Mouse (Mus musculus) urinary bladder, postnatal 25 days (tissue): Measurements from ENCODE around the gene Slc7a8.

Experiments
- DNase-seq: peaks from one replicate; pipeline ENCODE4 v3.0.0; 2022; ENCODE audit warnings: low spot score

Slc7a8 gene

DNA sequence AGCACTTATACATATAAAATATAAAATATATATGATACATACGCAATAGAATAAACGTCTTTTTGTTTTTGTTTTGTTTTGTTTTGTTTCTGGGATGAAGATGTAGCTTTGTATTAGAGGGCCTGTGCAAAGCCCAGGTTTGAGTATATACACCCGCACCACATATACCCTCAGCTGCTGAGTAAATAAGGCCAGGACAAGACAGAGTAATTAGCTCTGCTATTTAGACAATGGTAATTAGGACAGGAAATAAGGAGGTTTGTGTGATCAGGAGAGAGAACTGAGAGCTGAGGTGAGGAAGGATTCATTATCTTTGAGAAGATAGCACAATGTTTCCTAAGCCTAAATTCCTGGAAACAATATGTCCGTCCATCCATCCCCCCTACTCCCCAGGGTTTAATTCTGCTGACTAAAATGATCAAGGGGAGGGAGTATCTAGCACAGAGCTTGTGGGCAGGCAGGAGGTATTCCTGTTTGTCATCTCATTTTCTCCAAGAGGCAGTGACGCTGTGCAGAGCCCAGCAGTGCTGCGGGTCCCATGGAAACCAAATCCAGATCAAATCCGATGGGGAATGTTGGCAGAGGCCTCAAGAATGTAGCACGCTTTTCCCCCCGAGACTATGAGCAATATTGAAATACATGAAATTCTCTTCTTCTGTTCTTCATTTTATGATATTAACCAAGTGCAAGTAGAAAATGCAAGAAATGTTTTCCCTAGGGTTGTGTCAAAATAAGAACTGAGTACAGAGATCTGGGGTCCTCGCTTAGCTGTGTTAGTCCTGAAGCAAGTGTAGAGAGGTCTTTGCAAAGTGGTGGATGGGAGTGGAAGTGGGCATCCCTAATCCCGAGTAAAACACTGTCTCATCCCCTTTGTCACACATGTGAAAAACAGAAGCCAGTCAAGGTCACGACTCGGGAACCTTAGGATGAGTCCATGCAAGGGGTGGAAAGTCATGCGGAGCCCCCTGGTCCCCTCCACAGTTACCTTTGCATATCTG is 44.9 kb downstream of the Slc7a8 start:
- no peak for DNase-seq

DNA sequence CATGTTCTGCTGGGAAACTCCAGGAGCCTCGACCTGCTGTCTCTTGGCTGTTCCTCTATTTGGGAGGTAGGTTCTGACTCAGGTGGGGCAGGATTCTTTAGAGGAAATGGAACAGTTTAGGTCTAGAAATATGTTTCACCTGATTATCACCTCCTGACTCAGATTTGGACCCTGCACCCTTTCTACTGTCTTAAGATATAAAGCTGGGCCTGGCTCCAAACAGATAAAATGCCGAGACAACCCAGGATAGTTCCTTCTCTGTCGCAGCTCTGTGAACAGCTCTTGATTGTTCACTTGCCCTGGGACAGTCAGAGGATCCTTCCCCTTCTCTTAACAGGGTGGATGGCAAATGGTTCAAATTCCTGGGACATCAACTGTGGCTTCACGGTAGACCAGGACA is 46.5 kb downstream of the Slc7a8 start:
- DNase-seq, result no peak

GRCm38 (mm10) chr14:54734004-54734403 is 47.7 kb downstream of the Slc7a8 start:
- DNase-seq, result no peak

DNA sequence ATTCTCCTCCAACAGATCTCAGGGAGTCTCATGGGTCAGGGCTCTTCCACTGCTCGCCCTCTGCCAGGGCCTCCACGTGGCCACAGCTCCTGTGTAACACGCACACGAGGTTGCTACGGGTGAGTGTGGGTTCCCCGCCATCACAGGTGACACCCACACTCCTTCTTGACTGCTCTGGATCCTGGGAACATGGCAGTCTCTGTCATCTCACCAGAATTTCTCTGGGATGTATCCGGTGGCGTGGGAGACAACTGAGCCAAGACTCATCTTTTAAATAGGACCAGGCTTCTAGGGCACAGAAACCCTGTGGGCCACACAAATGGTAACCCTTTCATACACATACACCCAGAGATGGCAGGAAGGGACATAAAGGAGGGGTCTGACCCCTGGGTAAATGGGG is 49.5 kb downstream of the Slc7a8 start:
- no peak for DNase-seq

- no peak for DNase-seq
These were observed 51.4 kb downstream of the Slc7a8 start for GRCm38 (mm10) chr14:54730305-54730704.

DNA sequence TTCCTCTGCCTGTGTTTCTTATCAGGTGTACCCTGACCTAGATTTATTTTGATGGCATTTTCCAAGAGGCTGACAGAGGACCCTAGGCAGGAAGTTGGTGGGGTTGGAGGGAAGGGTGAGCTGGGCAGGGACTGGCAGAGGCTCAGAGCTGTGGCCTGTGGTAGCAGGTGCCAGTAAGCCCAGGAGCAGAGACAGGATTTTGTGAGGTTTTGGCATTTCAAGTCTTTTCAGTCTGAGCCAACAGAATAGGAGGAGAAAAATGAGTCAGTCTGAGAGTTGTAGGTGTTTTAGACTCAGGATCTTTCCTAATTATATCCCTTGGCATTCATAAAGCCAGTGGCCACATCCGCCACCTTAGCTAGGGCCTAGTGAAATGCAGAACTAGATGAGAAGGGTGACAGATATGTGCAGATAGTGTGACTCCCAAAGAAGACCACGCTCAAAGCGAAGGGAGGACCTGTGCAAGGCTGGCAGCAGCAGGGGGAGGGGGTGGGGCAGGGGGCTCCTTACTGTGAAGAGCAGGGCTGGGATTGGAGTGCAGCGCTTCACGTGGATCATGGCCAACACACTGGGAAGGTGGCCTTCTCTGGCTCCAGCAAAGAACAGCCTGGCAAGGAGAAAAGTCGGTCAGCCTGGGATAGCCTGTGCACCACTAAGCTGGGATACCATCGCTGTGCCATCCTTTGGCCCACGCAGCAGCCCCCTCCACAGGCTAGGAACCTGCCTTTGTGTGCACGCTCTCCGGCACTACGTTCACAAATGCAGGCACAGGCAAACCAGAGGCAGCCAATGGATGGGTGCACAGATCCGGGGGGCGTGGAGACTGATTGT is 52.7 kb downstream of the Slc7a8 start:
- no peak for DNase-seq

GRCm38 (mm10) chr14:54727565-54727964 is 54.2 kb downstream of the Slc7a8 start:
- DNase-seq, result no peak

GRCm38 (mm10) chr14:54724049-54724448 is 57.7 kb downstream of the Slc7a8 start:
- DNase-seq, result no peak

- DNase-seq, result no peak
These were observed 60.0 kb downstream of the Slc7a8 start for GRCm38 (mm10) chr14:54721711-54722110.

DNA sequence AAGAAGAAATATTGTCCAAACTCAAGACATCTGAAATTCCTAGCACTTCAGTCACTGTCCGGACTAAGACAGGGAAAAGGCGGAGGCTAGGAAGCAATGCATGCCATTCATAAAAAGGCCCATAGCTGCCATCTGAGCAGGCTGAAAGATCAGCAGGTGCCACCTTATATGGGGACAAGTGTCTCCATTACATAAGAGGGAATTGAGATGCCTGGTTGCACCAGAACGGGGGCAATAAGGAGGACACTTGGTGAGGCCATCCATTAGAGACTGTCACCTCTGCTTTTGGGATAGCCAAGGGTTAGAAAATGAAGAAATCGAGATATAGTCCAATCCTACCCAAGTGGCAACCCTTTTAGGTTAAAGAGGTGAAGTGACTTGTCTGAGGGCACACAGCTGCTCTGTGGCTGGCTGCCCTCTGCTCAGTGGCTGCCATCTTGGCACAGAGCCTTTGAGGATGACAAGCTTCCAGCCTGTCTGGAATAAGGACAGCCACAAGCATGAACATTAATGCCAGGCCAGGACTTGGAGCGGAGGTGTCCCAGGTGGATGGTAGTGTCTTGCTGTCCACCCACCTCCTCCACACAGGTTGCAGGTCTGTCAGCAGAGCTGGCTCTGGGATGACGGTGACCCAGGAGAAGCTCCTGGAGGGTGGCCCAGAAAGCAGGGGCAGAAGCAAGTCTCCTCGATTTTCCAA is 60.9 kb downstream of the Slc7a8 start:
- no peak for DNase-seq

- DNase-seq, result no peak
These were observed 61.7 kb downstream of the Slc7a8 start for GRCm38 (mm10) chr14:54720041-54720440.

GRCm38 (mm10) chr14:54715402-54715801 is 66.3 kb downstream of the Slc7a8 start:
- no peak for DNase-seq

DNA sequence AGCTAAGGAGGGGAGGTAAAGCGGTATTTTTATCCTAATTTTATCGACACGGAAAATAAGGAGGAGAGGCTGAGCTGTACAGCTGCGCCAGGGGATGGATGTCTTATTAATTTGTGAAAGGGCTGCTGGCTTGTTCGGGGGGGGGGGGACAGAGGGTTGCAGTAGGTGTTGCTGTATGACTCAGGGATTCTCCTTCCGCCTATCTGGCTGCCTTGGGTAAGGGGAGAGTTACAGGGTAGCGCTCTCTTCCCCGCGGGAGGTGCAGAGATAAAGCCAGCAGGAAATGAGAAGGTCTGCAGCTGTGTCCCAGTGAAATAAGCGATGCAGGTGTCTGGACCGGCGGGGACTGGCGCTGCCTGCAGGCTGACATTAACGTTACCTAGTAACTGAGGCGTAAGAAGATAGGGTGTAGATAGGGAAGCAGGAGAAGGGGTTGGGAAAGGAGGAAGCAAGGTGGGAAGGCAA is 67.1 kb downstream of the Slc7a8 start:
- DNase-seq, result no peak

DNA sequence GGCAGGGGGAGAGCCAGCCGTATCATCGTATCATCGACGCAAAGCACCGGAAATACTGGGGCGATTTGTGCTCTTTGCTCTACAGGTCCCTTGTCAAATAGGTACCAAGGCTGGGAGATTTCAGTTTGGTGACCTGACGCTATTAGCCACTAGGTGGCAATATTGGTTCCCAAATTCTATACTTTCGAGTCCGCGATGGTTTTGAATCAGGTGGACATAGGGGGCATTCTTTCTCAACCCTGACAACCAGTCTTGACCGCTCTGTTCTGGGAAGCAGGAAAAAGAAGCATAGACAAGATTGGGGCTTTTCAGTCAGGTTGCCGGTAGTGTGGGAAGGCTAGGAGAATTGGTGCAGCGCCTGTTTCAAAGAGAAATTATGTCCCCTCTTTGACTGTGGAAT is 67.6 kb downstream of the Slc7a8 start:
- peak; percentile 57 for DNase-seq

GRCm38 (mm10) chr14:54712861-54713260 is 68.9 kb downstream of the Slc7a8 start:
- no peak for DNase-seq

- no peak for DNase-seq
These were observed 69.7 kb downstream of the Slc7a8 start, which contains the start of gene Cebpe for GRCm38 (mm10) chr14:54712074-54712473. Cebpe (minus strand) TSS chr14:54712174.

DNA sequence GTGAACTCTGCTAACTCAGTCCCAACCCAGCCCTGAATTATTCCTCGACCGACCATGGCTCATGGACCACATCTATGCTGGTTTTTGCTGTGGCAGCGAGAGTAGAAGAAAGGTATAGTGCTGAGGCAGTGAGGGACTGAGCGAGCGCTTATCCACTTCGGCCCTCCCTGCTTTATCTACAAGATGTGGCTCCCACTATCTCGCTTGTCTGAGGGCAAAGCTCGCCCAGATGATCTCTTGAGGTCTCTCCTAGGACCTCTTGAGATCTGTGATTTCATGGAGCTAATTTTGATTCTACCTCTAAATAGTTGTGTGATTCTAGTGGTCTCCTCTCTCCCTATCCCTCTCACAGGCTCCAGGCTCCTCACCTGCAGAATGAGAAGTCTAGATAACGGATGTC is 72.7 kb downstream of the Slc7a8 start:
- DNase-seq, result no peak

DNA sequence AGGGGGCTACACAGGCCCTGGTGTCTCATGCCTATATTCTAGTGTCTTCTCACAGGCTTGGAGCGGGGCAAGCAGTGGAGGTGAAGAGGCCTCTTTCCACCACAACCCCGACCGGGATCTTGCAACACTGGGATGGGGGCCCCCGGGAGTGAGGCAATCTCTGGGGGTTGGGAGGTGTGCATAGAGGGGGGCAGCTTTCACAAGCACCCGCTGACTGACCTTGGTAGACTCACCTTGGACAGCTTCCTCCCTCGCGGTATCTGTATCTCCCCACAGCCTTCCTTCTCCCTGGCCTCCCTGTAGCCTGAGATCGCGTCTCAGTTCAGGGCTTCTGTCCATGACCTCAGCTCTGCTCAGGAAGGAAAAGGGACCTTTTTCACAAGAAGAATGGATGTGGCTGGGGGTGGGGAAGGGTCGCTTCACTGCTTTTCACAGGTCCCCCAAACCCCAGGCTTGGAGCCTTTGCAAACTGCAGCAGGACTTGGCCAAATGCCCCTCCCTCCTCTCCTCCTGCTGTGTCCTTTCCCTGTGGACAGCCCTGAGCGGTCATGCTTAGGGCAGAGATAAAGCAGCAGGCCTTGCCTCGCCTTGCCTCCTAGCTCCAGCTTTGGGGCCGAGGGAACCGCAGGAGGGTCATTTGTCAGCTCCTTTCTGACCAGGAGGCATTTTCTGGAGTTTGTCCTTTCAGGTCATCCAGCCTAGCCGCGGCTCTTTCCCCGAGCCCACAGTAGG is 75.0 kb downstream of the Slc7a8 start:
- DNase-seq, result no peak

- DNase-seq, result no peak
These were observed 75.9 kb downstream of the Slc7a8 start for GRCm38 (mm10) chr14:54705844-54706243.

GRCm38 (mm10) chr14:54703207-54703606 is 78.5 kb downstream of the Slc7a8 start:
- no peak for DNase-seq

GRCm38 (mm10) chr14:54701298-54701697 is 80.4 kb downstream of the Slc7a8 start:
- DNase-seq, result peak; percentile 78
